Mouse (Mus musculus): ENCODE measurements at regions not wholly inside any gene's neighbourhood (a gene's known extent, or its start where the extent isn't known, plus 50 kb on each side); places are given as distances from the start of the nearest gene placed in this dataset.

- TF ChIP-seq GATA1 (IDR thresholded peaks at IDR 0.05; ENCODE audit: borderline replicate concordance, low read length): no peak
- no peak for TF ChIP-seq FLI1 (IDR thresholded peaks at IDR 0.05; ENCODE audit: low read length)
Observed at GRCm38 (mm10) chr13:116740825-116741224, 284.5 kb downstream of the Parp8 start.

Measured in megakaryocyte, embryonic 14.5 days (primary cell).